Mouse (Mus musculus) adrenal gland, adult 8-10 months (tissue): Measurements from ENCODE around the gene Ssmem1. TPM values are rescaled to one million over a fixed set of nuclear protein-coding genes. Genes with fewer than 3 reads are reported as not detected.

Experiments
- DNase-seq: peaks from one replicate; pipeline ENCODE4 v3.0.0; 2022
- total RNA-seq, 4 experiments: library from RNA; stranded (reverse); gene quantifications; 2 replicates each; pipeline ENCODE4 v1.2.4; 2022

Gene Ssmem1
- total RNA-seq, 4 experiments from 2014 or later = 0.24 to 0.92 (median 0.35) TPM; not detected in 1

DNA sequence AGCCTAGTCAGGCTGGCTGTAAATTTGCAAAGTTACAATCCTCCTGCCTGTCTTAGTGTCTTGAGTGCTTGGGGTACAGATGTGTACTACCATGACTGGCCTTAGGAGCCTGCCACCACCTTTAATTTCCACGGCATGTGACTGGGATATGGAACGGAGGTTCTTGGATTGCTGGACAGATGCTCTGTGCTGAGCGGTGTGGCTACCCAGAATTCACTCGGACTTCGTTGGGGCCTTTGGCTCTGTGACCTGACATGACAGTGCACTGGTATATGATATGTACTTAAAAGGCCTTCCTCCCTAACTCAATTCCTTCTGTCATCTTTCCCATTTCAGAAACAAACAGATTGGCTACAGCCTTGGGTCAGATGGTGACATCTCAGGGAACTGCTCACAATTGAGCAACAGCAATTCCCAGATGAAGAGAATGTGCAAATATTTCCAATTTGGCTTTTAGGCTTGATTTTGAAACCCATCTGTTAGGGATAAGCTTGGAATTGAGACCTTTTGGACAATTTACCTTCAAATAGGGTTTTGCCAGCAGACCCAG lies 45.0 kb downstream of the Ssmem1 start:
- DNase-seq = no peak

DNA sequence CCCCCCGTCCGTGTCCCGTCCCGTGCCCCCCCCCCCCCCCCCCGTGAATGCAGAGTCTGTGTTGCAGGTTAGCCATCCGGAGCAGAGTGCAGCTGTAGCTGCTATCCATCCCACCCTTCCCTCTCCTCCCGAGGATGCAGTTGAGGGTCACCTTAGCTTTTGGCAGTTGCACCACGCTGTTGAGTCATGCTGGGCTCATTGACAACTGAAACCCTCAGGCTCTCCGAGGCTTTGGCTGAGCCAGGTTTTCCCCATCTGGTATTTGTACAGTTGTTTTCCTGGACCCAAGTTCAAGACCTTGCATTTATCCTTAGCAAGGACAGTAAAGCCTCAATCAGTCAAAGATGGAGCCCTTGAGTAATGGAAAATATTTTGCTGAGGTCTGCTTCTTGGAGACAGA lies 46.4 kb downstream of the Ssmem1 start:
- DNase-seq = peak; percentile 81

DNA sequence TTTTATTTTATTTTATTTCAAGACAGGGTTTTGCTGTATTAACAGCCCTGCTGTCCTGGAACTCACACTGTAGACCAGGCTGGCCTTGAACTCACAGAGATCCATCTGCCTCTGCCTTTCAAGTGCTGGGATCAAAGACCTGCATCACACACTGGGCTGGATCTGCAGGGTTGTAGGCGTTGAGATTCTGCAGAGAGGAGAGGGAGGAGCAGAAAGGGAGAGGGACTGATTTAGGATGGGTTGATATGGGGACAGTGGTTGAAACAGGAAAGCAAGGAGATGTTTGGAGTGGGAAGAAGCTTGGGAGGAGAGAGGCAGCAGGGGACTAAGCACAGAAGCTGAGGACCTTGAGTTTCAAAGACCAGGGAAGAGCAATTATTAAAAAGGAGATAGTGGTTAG lies 50.1 kb downstream of the Ssmem1 start:
- DNase-seq = peak; percentile 34

DNA sequence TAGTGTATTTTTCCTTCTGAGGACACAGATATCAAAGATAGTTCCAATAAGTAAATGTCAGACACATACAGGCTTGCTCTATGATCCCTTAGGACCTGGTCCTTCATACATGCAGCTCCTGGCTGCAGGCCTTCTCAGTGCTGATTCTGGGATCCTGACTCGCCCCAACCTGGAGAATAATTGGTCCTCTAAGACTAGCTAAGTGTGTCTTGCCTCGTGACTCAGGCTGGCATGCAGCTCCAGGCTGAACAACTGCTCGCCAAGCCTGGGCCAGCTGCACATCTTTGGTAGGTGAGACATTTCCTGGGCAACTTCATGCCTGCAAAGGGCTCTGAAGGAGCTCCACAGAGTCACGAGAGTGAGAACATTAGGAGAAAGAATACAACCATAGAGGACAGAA lies 52.5 kb downstream of the Ssmem1 start:
- no peak for DNase-seq

DNA sequence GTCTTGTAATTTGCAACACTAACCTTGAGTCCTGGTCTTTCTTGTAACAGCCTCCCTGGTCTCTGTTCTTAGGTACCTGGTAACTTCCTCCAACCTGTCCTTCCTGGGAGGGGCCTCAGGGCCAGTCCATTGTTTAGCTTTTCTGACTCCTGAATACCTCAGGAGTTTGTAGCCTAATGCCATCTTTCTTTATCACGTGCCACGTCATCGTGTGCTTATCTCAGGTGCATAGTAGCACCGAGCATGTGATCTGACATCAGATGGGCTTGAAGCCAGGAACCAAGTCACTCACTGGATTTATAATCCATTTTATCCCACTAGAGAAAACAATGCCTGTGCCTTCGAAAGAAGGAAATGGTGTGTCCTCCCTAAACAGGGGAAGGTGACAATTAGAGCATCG lies 53.9 kb downstream of the Ssmem1 start:
- no peak for DNase-seq

DNA sequence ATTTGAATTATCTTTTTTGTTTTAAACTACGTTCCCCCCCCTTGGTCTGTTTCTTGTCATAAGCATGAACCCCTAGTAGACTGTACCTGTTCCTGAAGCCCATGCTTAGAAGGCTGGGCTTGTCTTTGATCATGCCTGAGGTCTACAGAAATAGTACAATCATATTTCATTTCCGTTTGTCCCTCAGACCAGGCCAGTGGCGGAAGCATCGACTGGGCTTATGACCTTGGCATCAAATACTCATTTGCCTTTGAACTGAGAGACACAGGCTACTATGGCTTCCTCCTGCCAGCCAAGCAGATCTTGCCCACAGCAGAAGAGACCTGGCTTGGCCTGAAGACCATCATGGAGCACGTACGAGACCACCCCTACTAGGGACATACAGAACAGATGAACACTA lies 54.4 kb downstream of the Ssmem1 start:
- DNase-seq = peak; percentile 39

DNA sequence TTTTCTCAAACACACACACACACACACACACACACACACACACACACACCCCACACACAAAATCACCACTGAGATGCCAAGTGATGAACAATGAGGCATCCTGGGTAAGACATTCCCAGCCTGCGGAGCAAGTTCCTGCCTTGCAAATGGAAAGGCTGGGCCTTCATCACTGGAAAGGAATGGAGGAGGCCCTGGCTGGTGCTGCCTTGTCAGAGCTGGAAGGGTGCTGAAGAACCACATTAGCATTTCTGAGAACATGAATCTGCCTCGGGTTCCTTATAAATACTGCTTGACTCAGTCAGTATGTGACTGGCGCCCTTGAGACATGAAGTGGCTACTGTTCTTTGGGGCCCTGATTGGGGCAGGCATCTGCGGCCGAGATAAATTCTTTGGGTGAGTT lies 58.4 kb downstream of the Ssmem1 start, which contains the start of gene Cpa4:
Cpa4 (plus strand) TSS at position 301 of the 400 bp plus-strand sequence.
- no peak for DNase-seq

DNA sequence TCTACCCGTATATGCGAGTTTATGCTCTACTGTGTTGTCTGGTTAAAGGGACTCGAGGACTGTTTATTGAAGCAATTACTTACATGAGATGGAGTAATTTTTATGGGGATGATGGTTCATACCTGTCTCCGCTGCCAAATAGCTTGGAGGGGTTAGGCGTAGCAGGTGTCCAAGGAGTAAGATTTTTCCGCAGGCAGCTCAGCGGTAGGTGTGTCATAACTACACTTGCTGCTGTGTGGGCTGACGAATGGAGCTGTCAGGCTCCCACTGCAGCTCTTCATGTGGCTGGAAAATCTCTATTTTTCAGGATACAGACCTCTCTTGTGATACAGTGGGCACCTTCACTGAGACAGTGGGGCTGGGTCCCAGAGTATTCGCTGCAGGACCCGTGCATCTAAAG lies 59.7 kb downstream of the Ssmem1 start:
- DNase-seq = no peak

Other genes starting within 250 kb of the Ssmem1 start
- 100 to 1,000 TPM in 3 of 4 experiments, 10 to 100 TPM in 1; 97.5 to 131 (median 112) TPM for gene Ube2h, start 205.3 kb upstream of the Ssmem1 start, total RNA-seq
- 10 to 100 TPM; 22.0 to 23.9 (median 22.7) TPM for gene Zc3hc1, start 118.8 kb upstream of the Ssmem1 start, total RNA-seq
- 10 to 100 TPM; 76.8 to 85.9 (median 84.7) TPM for gene Klhdc10, start 108.0 kb upstream of the Ssmem1 start, total RNA-seq
- gene Tmem209, start 66 bp upstream of the Ssmem1 start, total RNA-seq = 10 to 100 TPM; 24.4 to 32.6 (median 28.6) TPM
- 1 to 10 TPM in 3 of 4 experiments, under 1 TPM in 1; 0.64 to 3.3 (median 1.0) TPM for gene Cpa2, start 31.7 kb downstream of the Ssmem1 start, total RNA-seq
- gene Cpa4, start 58.5 kb downstream of the Ssmem1 start, total RNA-seq = 1 to 10 TPM; 1.3 to 3.0 (median 2.0) TPM
- gene Cpa5, start 101.2 kb downstream of the Ssmem1 start, total RNA-seq = not detected
- gene Cpa1, start 129.4 kb downstream of the Ssmem1 start, total RNA-seq = not detected
- 10 to 100 TPM in 1 of 4 experiments, 1 to 10 TPM in 3; 7.9 to 11.6 (median 8.6) TPM for gene Cep41, start 183.9 kb downstream of the Ssmem1 start, total RNA-seq
- gene Mest, start 213.7 kb downstream of the Ssmem1 start, total RNA-seq = 10 to 100 TPM; 39.2 to 81.6 (median 52.6) TPM